Mouse (Mus musculus): Measurements from ENCODE around the gene Hsd17b6. TPM values are rescaled to one million over a fixed set of nuclear protein-coding genes. Genes with fewer than 3 reads are reported as not detected.
"Not testable (repeated sequence)": the region's sequence is repeated elsewhere in the genome, so short reads cannot be mapped to it uniquely, and the experiment has no call there.

Gene Hsd17b6
- polyA plus RNA-seq (2012; rRNA removed) = not detected in 2 replicates
- polyA plus RNA-seq (2014; fragmentation: Nextera tagmentation; extraction: Ambion mirVana) = not detected in 2 replicates

- ATAC-seq (ENCODE audit: low FRiP score, low read depth) (no peak), DNase-seq (ENCODE audit: low spot score) (no peak)
- Histone ChIP-seq H3K9me3 (ENCODE audit: control insufficient read depth, low read length) (no peaks in the 10 kb centered on the region), H3K27ac (replicated peaks; ENCODE audit: low read depth, low read length) (no peak within 1 kb of the TSS), H3K4me3 (replicated peaks; ENCODE audit: low read length) (no peak within 1 kb of the TSS), H3K36me3 (ENCODE audit: control insufficient read depth, insufficient read depth, low read length) (no peaks in the 10 kb centered on the region), H3K4me2 (replicated peaks; ENCODE audit: low read depth, low read length, severe bottlenecking) (no peak within 1 kb of the TSS), H3K4me1 (ENCODE audit: control insufficient read depth, insufficient read depth, low read length) (no peaks in the 10 kb centered on the region), H3K9ac (ENCODE audit: low read depth, low read length, severe bottlenecking) (no peak within 1 kb of the TSS), H3K27me3 (ENCODE audit: control insufficient read depth, insufficient read depth, low read length) (no peaks in the 10 kb centered on the region)
- WGBS = 90% methylated on average over 1 of the region's 1 CpGs
- no peak for TF ChIP-seq POLR2A (IDR thresholded peaks at IDR 0.05; ENCODE audit: borderline replicate concordance, extremely low read depth, insufficient read depth, insufficient read length)
These were observed at the start of gene Hsd17b6 for GRCm38 (mm10) chr10:128007446-128007845. TSS of gene Hsd17b6 (minus strand) at chr10:128007611.

- no peak for TF ChIP-seq POLR2A (IDR thresholded peaks at IDR 0.05; ENCODE audit: borderline replicate concordance, extremely low read depth, insufficient read depth, insufficient read length)
- no peaks in the 10 kb centered on the region for H3K9me3 ChIP-seq (ENCODE audit: control insufficient read depth, low read length)
- DNase-seq (ENCODE audit: low spot score) (no peak), ATAC-seq (ENCODE audit: low FRiP score, low read depth) (no peak)
- H3K4me1 ChIP-seq (ENCODE audit: control insufficient read depth, insufficient read depth, low read length) = peaks cover 5% of the 10 kb centered on the region; the same call in 1 of the 2 replicates
- no peak overlapping the region for H3K27ac ChIP-seq (replicated peaks; ENCODE audit: low read depth, low read length)
- WGBS = 89% methylated on average over 8 of the region's 8 CpGs
- H3K27me3 ChIP-seq (ENCODE audit: control insufficient read depth, insufficient read depth, low read length) = no peaks in the 10 kb centered on the region
- no peak overlapping the region for H3K4me3 ChIP-seq (replicated peaks; ENCODE audit: low read length)
- H3K36me3 ChIP-seq (ENCODE audit: control insufficient read depth, insufficient read depth, low read length) = peaks cover 34% of the 10 kb centered on the region
- H3K4me2 ChIP-seq (replicated peaks; ENCODE audit: low read depth, low read length, severe bottlenecking) = no peak overlapping the region
- no peak overlapping the region for H3K9ac ChIP-seq (ENCODE audit: low read depth, low read length, severe bottlenecking)
These were observed 45.6 kb upstream of the Hsd17b6 start for GRCm38 (mm10) chr10:128053001-128053400.

GRCm38 (mm10) chr10:128052136-128052535, 44.7 kb upstream of the Hsd17b6 start:
- not testable (repeated sequence) for H3K9ac ChIP-seq (ENCODE audit: low read depth, low read length, severe bottlenecking); DNase-seq (ENCODE audit: low spot score); H3K4me3 ChIP-seq (replicated peaks; ENCODE audit: low read length); ATAC-seq (ENCODE audit: low FRiP score, low read depth); H3K27ac ChIP-seq (replicated peaks; ENCODE audit: low read depth, low read length); H3K27me3 ChIP-seq (ENCODE audit: control insufficient read depth, insufficient read depth, low read length); H3K4me1 ChIP-seq (ENCODE audit: control insufficient read depth, insufficient read depth, low read length); H3K4me2 ChIP-seq (replicated peaks; ENCODE audit: low read depth, low read length, severe bottlenecking); H3K9me3 ChIP-seq (ENCODE audit: control insufficient read depth, low read length)
- peaks cover 43% of the 10 kb centered on the region for H3K36me3 ChIP-seq (ENCODE audit: control insufficient read depth, insufficient read depth, low read length)
- 100% methylated on average over 1 of the region's 2 CpGs for WGBS

- ATAC-seq (ENCODE audit: low FRiP score, low read depth) = no peak
- WGBS = 93% methylated on average over 5 of the region's 5 CpGs
These were observed 44.2 kb upstream of the Hsd17b6 start for GRCm38 (mm10) chr10:128051589-128051988.

DNA sequence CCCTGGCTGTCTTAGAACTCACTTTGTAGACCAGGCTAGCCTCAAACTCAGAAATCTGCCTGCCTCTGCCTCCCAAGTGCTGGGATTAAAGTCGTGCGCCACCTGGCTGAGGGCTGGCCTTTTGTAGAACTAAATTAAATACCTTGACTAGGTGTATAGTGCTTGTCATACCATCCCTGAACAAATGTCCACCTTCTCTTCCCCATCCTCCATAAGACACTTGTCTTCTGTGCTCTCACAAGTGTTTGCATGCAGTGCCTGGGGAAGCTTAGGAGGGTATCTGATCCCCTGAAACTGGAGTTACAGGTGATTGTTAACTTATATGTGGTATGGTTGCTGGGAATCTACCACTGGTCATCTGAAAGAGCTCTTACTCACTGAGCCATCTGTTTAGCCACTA, 42.9 kb upstream of the Hsd17b6 start:
- Histone ChIP-seq H3K4me3 (replicated peaks; ENCODE audit: low read length) (no peak overlapping the region), H3K27me3 (ENCODE audit: control insufficient read depth, insufficient read depth, low read length) (no peaks in the 10 kb centered on the region), H3K27ac (replicated peaks; ENCODE audit: low read depth, low read length) (no peak overlapping the region), H3K4me1 (ENCODE audit: control insufficient read depth, insufficient read depth, low read length) (no peaks in the 10 kb centered on the region), H3K9me3 (ENCODE audit: control insufficient read depth, low read length) (no peaks in the 10 kb centered on the region), H3K4me2 (replicated peaks; ENCODE audit: low read depth, low read length, severe bottlenecking) (no peak overlapping the region), H3K36me3 (ENCODE audit: control insufficient read depth, insufficient read depth, low read length) (peaks cover 60% of the 10 kb centered on the region), H3K9ac (ENCODE audit: low read depth, low read length, severe bottlenecking) (no peak overlapping the region)
- no peak for ATAC-seq (ENCODE audit: low FRiP score, low read depth)
- no peak for DNase-seq (ENCODE audit: low spot score)
- TF ChIP-seq POLR2A (IDR thresholded peaks at IDR 0.05; ENCODE audit: borderline replicate concordance, extremely low read depth, insufficient read depth, insufficient read length) = no peak
- WGBS = 89% methylated on average over 2 of the region's 2 CpGs

More at GRCm38 (mm10) chr10:128051589-128051988, 44.2 kb upstream of the Hsd17b6 start:
- Histone ChIP-seq H3K4me3 (replicated peaks; ENCODE audit: low read length) (no peak overlapping the region), H3K36me3 (ENCODE audit: control insufficient read depth, insufficient read depth, low read length) (peaks cover 48% of the 10 kb centered on the region), H3K9ac (ENCODE audit: low read depth, low read length, severe bottlenecking) (no peak overlapping the region), H3K4me1 (ENCODE audit: control insufficient read depth, insufficient read depth, low read length) (no peaks in the 10 kb centered on the region), H3K27me3 (ENCODE audit: control insufficient read depth, insufficient read depth, low read length) (no peaks in the 10 kb centered on the region), H3K9me3 (ENCODE audit: control insufficient read depth, low read length) (no peaks in the 10 kb centered on the region), H3K4me2 (replicated peaks; ENCODE audit: low read depth, low read length, severe bottlenecking) (no peak overlapping the region), H3K27ac (replicated peaks; ENCODE audit: low read depth, low read length) (no peak overlapping the region)
- no peak for TF ChIP-seq POLR2A (IDR thresholded peaks at IDR 0.05; ENCODE audit: borderline replicate concordance, extremely low read depth, insufficient read depth, insufficient read length)
- no peak for DNase-seq (ENCODE audit: low spot score)

GRCm38 (mm10) chr10:128049741-128050140, 42.3 kb upstream of the Hsd17b6 start:
- no peaks in the 10 kb centered on the region for H3K9me3 ChIP-seq (ENCODE audit: control insufficient read depth, low read length)
- ATAC-seq (ENCODE audit: low FRiP score, low read depth) (no peak), DNase-seq (ENCODE audit: low spot score) (no peak)
- H3K36me3 ChIP-seq (ENCODE audit: control insufficient read depth, insufficient read depth, low read length) = peaks cover 66% of the 10 kb centered on the region
- no peaks in the 10 kb centered on the region for H3K27me3 ChIP-seq (ENCODE audit: control insufficient read depth, insufficient read depth, low read length)
- H3K4me3 ChIP-seq (replicated peaks; ENCODE audit: low read length) = no peak overlapping the region
- no peaks in the 10 kb centered on the region for H3K4me1 ChIP-seq (ENCODE audit: control insufficient read depth, insufficient read depth, low read length)
- no peak overlapping the region for H3K4me2 ChIP-seq (replicated peaks; ENCODE audit: low read depth, low read length, severe bottlenecking)
- no peak overlapping the region for H3K9ac ChIP-seq (ENCODE audit: low read depth, low read length, severe bottlenecking)
- no peak overlapping the region for H3K27ac ChIP-seq (replicated peaks; ENCODE audit: low read depth, low read length)
- WGBS = 90% methylated on average over 2 of the region's 2 CpGs
- TF ChIP-seq POLR2A (IDR thresholded peaks at IDR 0.05; ENCODE audit: borderline replicate concordance, extremely low read depth, insufficient read depth, insufficient read length) = no peak

Measured in limb, embryonic 14.5 days (tissue).